Mouse (Mus musculus) NIH3T3 (cell line): ENCODE measurements around the gene Fpgs.

Experiments used
- DNase-seq: peaks from one replicate; pipeline ENCODE4 v3.0.0-alpha.2; 2012; ENCODE audit warnings: low read depth

Gene Fpgs

GRCm38 (mm10) chr2:32724832-32725790, 21.2 kb upstream of the Fpgs start:
- DNase-seq, result no peak

DNA sequence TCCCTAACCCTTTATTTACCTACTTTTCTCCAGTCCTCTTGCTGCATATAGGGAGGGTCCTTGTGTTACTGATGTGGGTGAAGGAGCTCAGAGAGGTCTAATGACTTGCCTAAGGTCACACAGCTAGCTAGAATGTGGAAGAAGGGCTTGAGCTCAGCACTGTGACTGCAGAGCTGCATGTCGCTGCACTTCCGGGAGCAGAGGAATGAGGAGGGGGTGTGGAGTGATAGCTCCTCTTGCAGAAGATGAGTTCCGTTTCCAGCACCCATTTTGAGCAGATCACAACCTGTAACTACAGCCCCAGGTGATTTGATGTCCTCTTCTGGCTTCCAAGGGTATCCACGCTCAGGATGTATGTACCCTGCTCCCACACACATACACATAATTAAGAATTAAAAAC, 20.2 kb upstream of the Fpgs start:
- DNase-seq, result no peak

- no peak for DNase-seq
These were observed 18.6 kb upstream of the Fpgs start for GRCm38 (mm10) chr2:32722581-32722980.

DNA sequence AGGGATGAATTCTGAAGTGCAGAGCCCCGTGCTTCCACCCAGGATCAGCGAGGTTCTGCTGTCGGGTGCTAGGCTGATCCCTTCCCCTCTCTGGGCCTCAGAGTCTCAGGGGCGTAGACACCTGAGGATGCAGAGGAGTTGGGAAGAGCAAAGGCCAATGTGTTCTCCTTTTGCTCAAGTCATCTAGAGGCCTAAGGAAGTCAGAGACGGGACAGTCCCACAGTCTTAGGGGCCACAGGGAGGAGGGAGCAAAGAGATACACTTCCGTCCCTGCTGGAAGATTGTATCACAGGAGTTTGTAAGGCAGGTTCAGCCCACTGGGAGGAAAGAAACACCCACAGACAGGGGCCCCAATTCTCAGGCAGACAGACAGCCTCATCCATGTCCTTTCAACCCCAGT, 18.1 kb upstream of the Fpgs start:
- no peak for DNase-seq

GRCm38 (mm10) chr2:32720681-32721229, 16.8 kb upstream of the Fpgs start, which contains the start of gene Sh2d3c:
TSS of gene Sh2d3c (plus strand) at chr2:32721055.
- peak; percentile 75 for DNase-seq

GRCm38 (mm10) chr2:32720053-32720452, 16.1 kb upstream of the Fpgs start:
- DNase-seq, result no peak

DNA sequence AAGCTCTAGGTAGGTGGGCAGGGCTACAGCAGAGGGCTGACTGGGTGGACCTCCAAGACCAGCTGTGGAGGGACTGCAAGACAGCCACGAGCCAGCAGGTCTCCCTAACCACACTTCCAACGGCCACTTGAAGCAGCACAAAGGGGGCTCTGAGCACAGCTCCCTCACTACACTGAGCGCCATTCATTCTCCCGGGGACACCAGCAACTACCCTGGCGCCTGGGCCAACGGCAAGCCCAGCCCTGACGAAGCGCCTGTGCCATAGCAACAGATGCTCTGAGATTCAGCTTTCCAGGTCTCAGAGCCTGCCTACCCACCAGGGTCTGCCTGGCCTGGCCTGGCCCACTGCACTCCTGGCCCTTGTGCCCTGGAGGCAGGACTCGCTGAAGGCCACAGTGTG, 14.8 kb upstream of the Fpgs start:
- DNase-seq, result no peak

- peak; percentile 76 for DNase-seq
These were observed 11.1 kb upstream of the Fpgs start for GRCm38 (mm10) chr2:32714987-32715425.

GRCm38 (mm10) chr2:32714117-32714986, 10.4 kb upstream of the Fpgs start:
- DNase-seq, result no peak

DNA sequence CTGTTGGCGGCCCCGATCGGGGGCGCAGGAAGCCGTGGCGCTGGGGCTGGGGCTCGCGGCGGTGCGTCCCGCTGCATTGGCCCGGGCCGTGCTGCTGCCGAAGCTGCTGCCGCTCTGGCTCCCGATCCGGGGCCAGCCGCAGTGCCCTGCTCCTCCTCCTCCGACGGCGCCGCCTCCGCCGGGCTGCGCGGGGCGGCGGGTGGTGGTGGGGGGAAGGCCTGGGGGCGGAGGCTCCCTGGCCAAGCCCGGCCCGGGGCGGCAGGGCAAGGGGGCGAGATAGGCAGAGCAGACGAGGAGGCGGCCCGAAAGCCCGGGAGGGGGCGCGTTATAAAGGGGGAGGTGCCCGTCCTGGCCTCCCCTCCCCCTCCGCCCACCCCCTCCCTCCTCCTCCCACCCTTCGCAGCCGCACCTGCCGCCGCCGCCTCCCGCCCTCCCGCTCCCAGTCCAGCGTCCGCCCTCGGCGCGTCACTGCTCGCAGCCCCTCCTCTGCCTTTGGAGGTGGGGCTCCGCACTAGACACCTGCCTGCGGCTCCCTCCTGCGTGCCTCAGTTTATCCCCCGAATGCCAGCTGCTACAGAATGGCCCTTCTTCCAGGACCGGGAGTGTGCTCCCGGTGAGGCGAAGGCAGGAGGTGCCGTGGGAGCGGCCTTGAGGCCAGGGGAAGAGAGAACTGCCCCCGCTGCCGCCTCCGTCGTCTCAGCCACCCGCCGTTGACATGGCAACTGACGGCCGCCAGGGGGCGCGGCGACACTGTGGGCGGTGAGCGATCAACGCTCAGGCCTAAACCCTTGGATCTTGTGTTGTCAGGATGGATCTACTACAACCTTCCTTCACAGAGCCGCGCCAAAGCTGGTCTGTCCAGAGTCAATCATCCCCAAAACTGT, 9.2 kb upstream of the Fpgs start, which contains the start of gene Cdk9:
Gene Cdk9, minus strand, starts transcription at position 143 of the 884 bp plus-strand sequence.
- DNase-seq, result peak; percentile 96

GRCm38 (mm10) chr2:32712586-32712933, 8.6 kb upstream of the Fpgs start:
- DNase-seq, result peak; percentile 96

DNA sequence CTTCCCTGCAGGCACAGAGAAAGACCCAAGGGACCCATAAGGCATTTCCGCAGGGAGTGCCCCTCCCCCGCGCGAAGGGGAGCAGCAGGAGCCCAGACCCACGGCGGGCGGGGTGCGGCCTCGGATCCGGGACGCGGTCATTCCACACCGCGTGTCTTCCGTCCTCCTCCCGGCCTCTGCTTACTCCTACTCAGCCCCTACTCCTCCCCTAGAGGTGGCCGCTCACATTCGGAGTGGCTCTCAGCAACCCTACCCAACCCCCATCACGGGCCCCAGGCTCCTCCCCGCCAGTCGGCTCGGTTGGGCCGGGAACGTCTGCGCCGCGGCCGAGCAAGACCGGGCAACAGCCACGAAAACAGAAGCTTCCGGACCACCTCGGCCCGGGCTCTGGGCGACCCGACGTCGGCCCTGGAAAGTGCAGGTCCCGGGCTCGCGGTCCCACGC, 8.2 kb upstream of the Fpgs start:
- DNase-seq, result peak; percentile 78

- DNase-seq, result peak; percentile 46
These were observed 7.5 kb upstream of the Fpgs start for GRCm38 (mm10) chr2:32711301-32712056.

- no peak for DNase-seq
These were observed 6.5 kb upstream of the Fpgs start for GRCm38 (mm10) chr2:32710425-32710824.

GRCm38 (mm10) chr2:32709521-32710137, 5.7 kb upstream of the Fpgs start:
- no peak for DNase-seq

- peak; percentile 85 for DNase-seq
These were observed 4.7 kb upstream of the Fpgs start for GRCm38 (mm10) chr2:32708643-32709042.

DNA sequence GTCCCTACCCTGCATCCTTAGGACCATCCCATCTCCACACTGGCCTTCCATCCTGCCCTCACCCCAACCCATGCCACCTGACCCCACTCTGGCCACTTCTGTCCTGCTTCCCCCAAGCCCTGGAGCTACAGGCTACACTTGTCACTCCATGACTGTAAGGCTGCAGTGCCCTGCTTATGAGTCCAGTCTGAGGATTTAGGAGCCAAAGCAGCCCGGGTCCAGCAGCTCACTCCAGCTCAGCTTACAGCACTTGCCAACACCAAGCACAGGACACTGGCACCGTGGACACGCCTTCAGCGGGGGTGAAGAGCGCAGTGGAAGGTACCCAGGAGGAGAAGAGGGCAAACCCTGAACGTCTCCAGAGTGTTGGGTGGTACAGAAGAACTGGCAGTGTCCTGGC, 3.0 kb upstream of the Fpgs start:
- no peak for DNase-seq

- no peak for DNase-seq
These were observed 1.1 kb upstream of the Fpgs start for GRCm38 (mm10) chr2:32705018-32705417.

- no peak for DNase-seq
These were observed 899 bp downstream of the Fpgs start for GRCm38 (mm10) chr2:32703046-32703445.
